Mouse (Mus musculus) limb, embryonic 12.5 days (tissue): Measurements from ENCODE around the gene Nhej1. TPM values are rescaled to one million over a fixed set of nuclear protein-coding genes. Genes with fewer than 3 reads are reported as not detected.
A peak's percentile ranks its signal among the peaks of the same experiment; 100 is the strongest.

Source experiments
- ATAC-seq: fragments of 200-750 bp; cut with Nextera tagmentation; 2 replicates; pipeline ENCODE4 v1.8.0; 2017; ENCODE audit warnings: low read depth, moderate TSS enrichment; ENCODE audit not compliant: insufficient number of reproducible peaks, insufficient read depth, low FRiP score, low TSS enrichment
- H3K27ac ChIP-seq: fragments of 300-500 bp; sonication (generic); 2 replicates; pipeline ENCODE4 v1.5.1; 2016; ENCODE audit warnings: mild to moderate bottlenecking, moderate library complexity
- H3K27me3 ChIP-seq: fragments of 300-500 bp; sonication (generic); 2 replicates; pipeline ENCODE4 v1.6.1; 2016; ENCODE audit warnings: mild to moderate bottlenecking, moderate library complexity
- H3K36me3 ChIP-seq: fragments of 300-500 bp; sonication (generic); 2 replicates; pipeline ENCODE4 v1.6.1; 2016; ENCODE audit warnings: mild to moderate bottlenecking, moderate library complexity
- H3K4me1 ChIP-seq: fragments of 300-500 bp; sonication (generic); replicated peaks from 2 replicates; pipeline ENCODE4 v1.6.1; 2016
- H3K4me2 ChIP-seq: fragments of 300-500 bp; sonication (generic); 2 replicates; pipeline ENCODE4 v1.6.1; 2016; ENCODE audit warnings: mild to moderate bottlenecking, moderate library complexity
- H3K4me3 ChIP-seq: fragments of 300-500 bp; sonication (generic); replicated peaks from 2 replicates; pipeline ENCODE4 v1.5.1; 2016; ENCODE audit warnings: mild to moderate bottlenecking
- H3K9ac ChIP-seq: fragments of 300-500 bp; sonication (generic); replicated peaks from 2 replicates; pipeline ENCODE4 v1.6.1; 2016; ENCODE audit warnings: mild to moderate bottlenecking, moderate library complexity
- H3K9me3 ChIP-seq: fragments of 300-500 bp; sonication (generic); 2 replicates; pipeline ENCODE4 v1.6.1; 2016; ENCODE audit warnings: mild to moderate bottlenecking, moderate library complexity
- WGBS: fragments of 180-500 bp; shearing (Covaris S2); methylation state at CpG from one replicate; pipeline ENCODE4 v1.1.7; 2016; 5-methylcytosine and 5-hydroxymethylcytosine counted together
- polyA plus RNA-seq: library from polyadenylated mRNA; unstranded; fragments of >200 nt; fragmentation: Nextera tagmentation; extraction: Ambion mirVana; gene quantifications from 2 replicates; pipeline ENCODE4 v1.2.1, GENCODE M21; 2016

Gene Nhej1
- polyA plus RNA-seq, 1 experiment from 2014 or later: 12.1 TPM

DNA sequence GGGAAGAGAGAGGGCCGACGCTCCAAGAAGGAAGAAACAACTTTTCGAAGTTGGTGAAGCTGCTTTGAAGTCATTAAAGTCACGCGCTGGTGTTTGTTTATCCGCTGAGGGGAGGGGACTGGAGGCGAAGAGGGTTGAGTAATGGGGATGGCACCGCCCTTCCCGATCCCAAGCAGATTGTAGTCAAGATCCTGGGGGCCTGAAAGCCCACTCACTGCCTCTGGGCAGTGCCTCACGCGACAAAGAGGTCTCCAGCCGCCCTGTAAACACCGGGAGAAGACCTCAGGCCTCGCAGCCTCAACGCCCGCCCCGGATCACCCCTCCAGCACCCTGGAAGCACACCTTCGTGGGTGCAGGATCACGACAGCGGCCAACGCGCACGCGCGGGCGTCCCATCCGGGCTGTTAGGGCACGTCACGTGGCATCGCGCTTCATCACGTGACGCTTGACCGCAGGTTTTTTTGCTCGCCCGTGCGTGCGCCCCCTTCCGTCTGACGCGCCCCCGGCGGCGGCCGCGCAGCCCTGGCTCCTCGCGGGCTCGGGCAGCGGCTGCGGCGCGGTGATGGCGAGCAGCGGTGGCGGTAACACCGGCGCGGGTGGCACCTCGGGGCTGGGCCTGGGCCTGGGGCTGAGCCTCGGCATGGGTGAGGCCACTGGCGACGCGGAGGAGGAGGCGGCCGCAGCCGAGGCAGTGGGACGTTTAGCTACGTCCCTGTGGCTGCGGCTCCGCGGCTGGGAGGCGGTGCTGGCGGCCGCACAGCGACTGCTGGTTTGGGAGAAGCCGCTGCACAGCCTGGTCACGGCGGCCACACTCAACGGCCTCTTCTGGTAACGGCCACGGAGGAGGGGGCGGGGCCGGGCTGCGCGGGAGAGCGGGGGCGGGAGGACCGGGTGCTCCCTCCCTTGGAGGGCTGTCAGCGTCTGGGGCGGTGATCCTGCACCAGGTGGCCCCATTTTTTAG lies 17.6 kb upstream of the Nhej1 start, which contains the start of the genes Cnppd1 and Retreg2:
Gene Cnppd1, minus strand, starts transcription at position 411 of the 961 bp plus-strand sequence.
Gene Retreg2, plus strand, starts transcription at position 478 of the 961 bp plus-strand sequence.
- Histone ChIP-seq H3K9ac (peak within 1 kb of the TSS; percentile 95), H3K9me3 (no peaks in the 10 kb centered on the region), H3K4me3 (peak within 1 kb of the TSS; percentile 89), H3K36me3 (peaks cover 60% of the 10 kb centered on the region), H3K27me3 (no peaks in the 10 kb centered on the region), H3K4me1 (peaks cover 17% of the 10 kb centered on the region), H3K4me2 (peak within 1 kb of the TSS; percentile 87), H3K27ac (peak within 1 kb of the TSS; percentile 97)
- under 1% methylated on average over 90 of the region's 91 CpGs for WGBS
- peak; percentile 87 for ATAC-seq

DNA sequence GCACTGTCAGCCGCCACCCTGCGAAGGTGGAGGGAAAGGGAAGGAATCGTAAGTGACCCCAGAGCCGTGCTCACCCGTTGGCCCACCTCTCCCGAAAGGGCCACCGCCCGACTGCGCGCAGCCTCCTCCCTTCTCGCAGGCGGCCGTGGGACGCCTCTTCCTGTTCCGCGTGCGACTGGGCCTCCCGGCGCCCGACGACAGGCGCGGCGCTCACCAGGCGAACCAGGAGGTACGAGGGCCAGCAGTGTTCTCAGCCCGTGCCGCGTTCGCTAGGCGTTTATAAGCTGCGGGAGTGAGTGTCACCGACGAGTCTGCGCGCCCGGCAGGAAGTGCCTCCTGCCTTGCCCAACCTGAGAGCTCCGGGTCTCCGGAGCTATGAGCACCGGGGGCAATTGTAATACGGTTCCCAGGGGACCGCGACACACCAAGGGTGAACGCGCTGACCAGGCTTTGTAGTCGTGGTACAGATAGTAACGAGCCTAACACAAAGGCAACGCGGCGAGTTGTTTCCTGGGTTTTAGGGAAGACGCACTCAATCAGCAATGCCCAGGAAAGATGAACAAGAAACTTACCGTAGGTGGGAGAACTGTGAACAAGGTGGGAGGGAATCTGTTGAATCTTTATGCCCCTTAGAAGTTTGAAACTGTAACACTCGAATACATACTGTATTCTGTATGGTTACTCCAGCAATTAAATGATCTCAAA lies 16.6 kb upstream of the Nhej1 start:
- peak; percentile 38; the same call in 1 of the 2 replicates for ATAC-seq
- peaks cover 60% of the 10 kb centered on the region for H3K36me3 ChIP-seq
- WGBS: under 1% methylated on average over 48 of the region's 53 CpGs

DNA sequence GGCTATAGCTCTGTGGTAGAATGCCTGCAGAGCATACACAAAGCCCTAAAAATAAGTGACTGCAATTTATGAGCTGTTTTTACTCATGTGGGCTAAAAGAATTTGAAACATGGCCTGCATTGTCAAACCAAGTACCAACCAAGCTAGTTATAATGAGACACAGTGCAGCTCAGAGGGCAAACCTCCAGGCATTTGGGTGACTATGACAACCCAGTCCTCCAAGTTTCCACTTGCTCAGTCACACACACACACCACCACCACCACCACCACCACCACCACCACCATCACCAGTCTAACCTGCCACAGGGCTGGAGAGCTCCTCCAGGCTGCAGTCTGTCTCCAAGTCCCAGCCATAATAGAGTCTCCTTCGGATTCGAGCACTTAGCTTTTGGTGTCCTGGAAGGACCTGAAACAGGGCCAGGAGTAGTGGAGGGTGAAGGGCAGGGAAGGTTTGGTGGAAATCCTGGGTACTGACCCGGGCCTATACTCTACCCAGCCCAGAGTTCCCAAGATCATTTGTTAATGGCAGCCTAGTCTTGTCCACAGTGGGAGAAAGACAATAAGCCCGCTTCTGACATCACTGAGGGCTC lies 15.7 kb upstream of the Nhej1 start:
- H3K9me3 ChIP-seq: no peaks in the 10 kb centered on the region
- WGBS: 68% methylated on average over 4 of the region's 4 CpGs
- no peak for ATAC-seq
- H3K27ac ChIP-seq: no peak overlapping the region
- peak overlapping the region; percentile 95 for H3K9ac ChIP-seq
- no peaks in the 10 kb centered on the region for H3K27me3 ChIP-seq
- H3K36me3 ChIP-seq: peaks cover 60% of the 10 kb centered on the region
- H3K4me3 ChIP-seq: peak overlapping the region; percentile 89
- H3K4me1 ChIP-seq: peaks cover 17% of the 10 kb centered on the region
- H3K4me2 ChIP-seq: peak overlapping the region; percentile 87

More for the DNA sequence above, 16.6 kb upstream of the Nhej1 start:
- Histone ChIP-seq H3K9me3 (no peaks in the 10 kb centered on the region), H3K4me1 (peaks cover 17% of the 10 kb centered on the region), H3K27me3 (no peaks in the 10 kb centered on the region), H3K27ac (peak overlapping the region; percentile 97), H3K9ac (peak overlapping the region; percentile 95), H3K4me3 (peak overlapping the region; percentile 89), H3K4me2 (peak overlapping the region; percentile 87)

DNA sequence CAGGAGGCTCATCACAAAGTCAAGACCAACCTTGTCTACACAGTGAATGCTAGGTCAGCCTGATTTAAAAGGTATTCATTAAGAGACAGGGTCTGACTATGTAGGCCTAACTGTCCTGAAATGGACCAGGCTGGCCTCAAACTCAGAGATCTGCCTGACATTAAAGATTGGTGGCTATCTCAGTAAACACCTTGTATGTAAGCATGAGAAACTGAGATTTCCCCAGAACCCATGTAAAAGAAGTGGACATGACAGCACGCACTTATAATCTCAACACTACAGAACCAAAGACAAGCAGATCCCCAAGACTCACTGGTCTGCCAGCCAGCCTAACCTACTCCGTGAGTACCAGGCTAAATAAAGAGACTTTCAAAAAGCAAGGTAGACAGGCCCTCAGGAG lies 13.4 kb upstream of the Nhej1 start:
- Histone ChIP-seq H3K9ac (no peak overlapping the region), H3K27me3 (no peaks in the 10 kb centered on the region), H3K4me3 (no peak overlapping the region), H3K36me3 (peaks cover 50% of the 10 kb centered on the region), H3K4me2 (no peak overlapping the region), H3K4me1 (peaks cover 9% of the 10 kb centered on the region), H3K9me3 (no peaks in the 10 kb centered on the region), H3K27ac (no peak overlapping the region)
- WGBS: 90% methylated on average over 2 of the region's 2 CpGs
- ATAC-seq: no peak

DNA sequence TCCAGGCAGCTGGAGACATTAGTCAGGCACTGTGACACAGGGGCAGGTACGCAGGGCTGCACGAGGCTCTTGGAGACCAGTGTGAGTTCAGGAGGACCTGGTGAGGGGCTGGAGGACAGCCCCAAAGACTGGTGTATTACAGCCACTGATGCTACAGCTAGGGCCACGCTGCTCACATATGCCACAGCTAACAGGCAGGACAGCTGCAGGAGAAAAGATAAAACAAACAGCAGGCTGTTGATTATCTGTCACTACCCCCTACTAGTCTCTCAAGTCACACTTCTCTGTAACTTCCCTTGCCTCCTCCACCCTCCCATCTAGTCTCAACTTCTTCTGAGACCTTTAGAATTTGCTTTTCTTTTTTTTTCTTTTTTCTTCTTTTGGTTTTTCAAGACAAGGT lies 11.7 kb upstream of the Nhej1 start:
- Histone ChIP-seq H3K9me3 (no peaks in the 10 kb centered on the region), H3K9ac (no peak overlapping the region), H3K27me3 (no peaks in the 10 kb centered on the region), H3K4me2 (no peak overlapping the region; the same call in 1 of the 2 replicates), H3K36me3 (peaks cover 50% of the 10 kb centered on the region), H3K4me3 (no peak overlapping the region), H3K4me1 (peaks cover 9% of the 10 kb centered on the region), H3K27ac (no peak overlapping the region)
- 52% methylated on average over 3 of the region's 3 CpGs for WGBS
- ATAC-seq: no peak

DNA sequence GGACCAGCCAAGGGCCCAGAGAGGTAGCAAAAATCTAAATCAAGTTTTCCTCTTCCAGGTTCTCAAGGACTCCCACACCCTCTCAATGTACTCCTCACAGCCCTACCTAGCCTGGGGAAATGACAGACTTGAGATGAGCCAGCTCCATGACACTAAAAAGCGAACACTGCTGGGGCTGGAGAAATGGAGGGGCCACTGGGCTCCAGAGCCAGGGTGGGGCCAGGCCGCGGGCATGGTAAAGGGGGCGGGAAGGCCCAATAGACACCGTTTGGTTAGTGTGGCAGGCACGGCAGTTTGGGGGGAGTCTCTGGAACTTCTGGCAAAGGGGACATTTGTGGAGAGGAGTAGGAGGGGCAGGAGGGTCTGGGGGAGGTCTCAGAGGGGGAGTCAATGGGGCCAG lies 11.3 kb upstream of the Nhej1 start:
- no peak overlapping the region for H3K4me3 ChIP-seq
- peaks cover 9% of the 10 kb centered on the region for H3K4me1 ChIP-seq
- no peaks in the 10 kb centered on the region for H3K9me3 ChIP-seq
- no peak overlapping the region for H3K9ac ChIP-seq
- WGBS: 76% methylated on average over 6 of the region's 6 CpGs
- peaks cover 50% of the 10 kb centered on the region for H3K36me3 ChIP-seq
- no peak overlapping the region for H3K27ac ChIP-seq
- H3K4me2 ChIP-seq: no peak overlapping the region; the same call in 1 of the 2 replicates
- no peak for ATAC-seq
- H3K27me3 ChIP-seq: no peaks in the 10 kb centered on the region

DNA sequence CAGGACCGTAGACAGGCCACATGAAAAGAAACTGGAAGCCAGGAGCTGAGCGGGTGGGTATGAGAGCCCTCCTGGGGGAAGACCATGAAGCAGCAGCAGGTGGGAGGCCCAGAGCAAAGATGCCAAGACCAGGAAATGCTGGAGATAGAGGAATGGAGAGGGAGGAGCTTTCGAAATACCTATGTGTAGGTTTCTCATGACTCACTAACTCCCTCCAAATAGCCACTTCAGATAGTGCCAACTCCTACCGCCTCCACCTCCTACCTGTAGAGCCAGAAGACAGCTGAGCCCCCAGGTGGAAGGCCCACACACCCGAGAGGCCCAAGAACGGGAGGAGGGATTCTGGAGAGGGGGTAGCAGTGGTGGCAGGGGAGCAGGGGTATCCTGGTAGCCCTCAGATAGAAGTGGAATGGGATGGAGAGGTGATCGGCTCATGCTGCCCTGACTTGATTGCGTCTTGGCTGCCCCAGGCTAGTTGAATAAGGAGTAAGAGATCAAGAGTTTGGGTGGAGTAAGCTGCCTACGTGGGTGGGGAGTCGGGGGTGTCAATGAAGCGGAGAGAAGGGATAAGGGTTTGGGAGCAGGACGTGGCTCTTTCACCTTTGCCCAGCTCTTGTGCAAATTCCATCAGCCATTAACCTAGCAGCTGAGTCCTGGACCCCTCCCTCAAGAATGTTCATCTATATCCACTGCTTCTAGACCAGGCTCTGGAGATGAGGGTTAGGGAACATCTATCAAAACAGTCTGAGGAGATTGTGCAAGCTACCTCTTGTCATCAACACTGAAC lies 8.6 kb upstream of the Nhej1 start, which contains the start of gene Slc23a3:
Gene Slc23a3, minus strand, starts transcription at position 470 of the 787 bp plus-strand sequence.
- Histone ChIP-seq H3K27ac (no peak within 1 kb of the TSS), H3K36me3 (peaks cover 37% of the 10 kb centered on the region), H3K4me1 (no peaks in the 10 kb centered on the region), H3K9ac (no peak within 1 kb of the TSS), H3K27me3 (peaks cover 4% of the 10 kb centered on the region; the same call in 1 of the 2 replicates), H3K4me2 (no peak within 1 kb of the TSS), H3K9me3 (no peaks in the 10 kb centered on the region), H3K4me3 (no peak within 1 kb of the TSS)
- no peak for ATAC-seq
- WGBS: 69% methylated on average over 12 of the region's 12 CpGs

DNA sequence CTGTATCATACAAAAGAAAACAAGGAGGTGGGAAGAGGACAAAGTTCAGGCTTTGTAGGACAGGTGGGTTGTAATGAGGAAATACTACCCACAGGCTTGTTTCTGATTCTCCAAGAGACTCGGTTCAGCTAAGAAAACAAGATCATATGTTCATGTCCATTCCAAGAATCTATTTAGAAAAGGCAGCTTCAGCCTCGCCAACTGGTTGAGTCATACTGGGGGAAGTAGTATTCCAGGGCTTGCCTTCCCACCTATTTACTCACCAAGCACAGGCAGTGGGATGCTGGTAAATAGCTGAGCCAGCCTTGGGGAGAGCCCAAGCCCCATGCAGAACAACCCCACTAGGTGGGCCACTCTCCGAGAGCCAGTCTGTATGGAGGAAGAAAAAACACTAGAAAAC lies 3.6 kb upstream of the Nhej1 start:
- no peak for ATAC-seq
- peaks cover 4% of the 10 kb centered on the region; the same call in 1 of the 2 replicates for H3K27me3 ChIP-seq
- H3K4me3 ChIP-seq: no peak overlapping the region
- H3K4me1 ChIP-seq: peaks cover 7% of the 10 kb centered on the region
- no peak overlapping the region for H3K4me2 ChIP-seq
- 79% methylated on average over 3 of the region's 3 CpGs for WGBS
- H3K9me3 ChIP-seq: no peaks in the 10 kb centered on the region
- H3K9ac ChIP-seq: no peak overlapping the region
- no peaks in the 10 kb centered on the region for H3K36me3 ChIP-seq
- H3K27ac ChIP-seq: no peak overlapping the region

DNA sequence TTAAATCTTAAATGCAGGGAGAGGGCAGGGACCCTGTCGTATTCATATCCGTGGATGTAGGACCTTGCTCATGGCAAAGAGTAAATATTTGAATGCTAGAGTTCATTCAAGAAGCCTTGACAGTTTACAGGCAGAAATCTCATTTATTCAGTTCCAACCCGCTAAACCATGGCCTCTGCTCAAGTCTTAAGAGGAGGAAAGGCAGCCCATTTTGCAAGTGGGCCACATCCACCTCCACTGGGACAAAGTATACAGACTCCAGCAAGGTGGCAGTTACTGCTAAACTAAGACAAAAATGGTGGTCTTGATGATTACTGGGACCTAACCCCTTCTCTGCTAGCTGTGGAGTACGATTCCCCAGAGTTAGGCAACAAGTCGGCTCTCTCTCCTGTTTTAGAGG lies 418 bp upstream of the Nhej1 start:
- 36% methylated on average over 5 of the region's 5 CpGs for WGBS
- Histone ChIP-seq H3K27me3 (peaks cover 4% of the 10 kb centered on the region; the same call in 1 of the 2 replicates), H3K4me3 (peak overlapping the region; percentile 54), H3K27ac (peak overlapping the region; percentile 97), H3K4me1 (peaks cover 7% of the 10 kb centered on the region), H3K4me2 (peak overlapping the region; percentile 54), H3K36me3 (no peaks in the 10 kb centered on the region), H3K9ac (peak overlapping the region; percentile 62; the same call in 1 of the 2 replicates), H3K9me3 (no peaks in the 10 kb centered on the region)
- no peak for ATAC-seq

DNA sequence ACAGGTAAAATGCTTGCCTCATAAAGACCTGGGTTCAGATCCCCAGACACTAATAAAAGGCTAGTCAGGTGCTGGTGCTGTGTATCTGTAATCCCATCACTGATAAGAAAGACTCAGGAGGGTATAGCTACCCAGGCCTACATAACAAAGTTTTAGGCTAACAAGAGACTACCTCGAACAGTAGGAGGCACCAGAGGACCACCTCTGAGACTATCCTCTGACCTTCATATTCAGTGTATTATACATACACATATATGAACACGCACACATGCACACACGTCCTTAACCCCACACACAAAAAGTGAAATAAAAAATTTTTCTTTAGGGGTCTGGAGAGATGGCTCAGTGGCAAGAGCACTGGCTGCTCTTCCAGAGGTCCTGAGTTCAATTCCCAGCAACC lies 2.8 kb downstream of the Nhej1 start:
- H3K4me3 ChIP-seq: no peak overlapping the region
- whole genome bisulfite sequencing: 73% methylated on average over 3 of the region's 3 CpGs
- H3K27ac ChIP-seq: no peak overlapping the region
- H3K4me1 ChIP-seq: peaks cover 7% of the 10 kb centered on the region
- H3K9ac ChIP-seq: no peak overlapping the region
- no peaks in the 10 kb centered on the region for H3K36me3 ChIP-seq
- H3K4me2 ChIP-seq: no peak overlapping the region
- no peaks in the 10 kb centered on the region for H3K27me3 ChIP-seq
- no peak for ATAC-seq
- H3K9me3 ChIP-seq: no peaks in the 10 kb centered on the region
